Mouse (Mus musculus) G1E (cell line): ENCODE data around the gene 9930021J03Rik. TPM values are rescaled to one million over a fixed set of nuclear protein-coding genes. Genes with fewer than 3 reads are reported as not detected.

Source experiments
- ATAC-seq: 2 replicates; pipeline ENCODE4 v1.8.0; 2016; ENCODE audit warnings: mild to moderate bottlenecking; ENCODE audit not compliant: insufficient number of reproducible peaks, poor library complexity, low FRiP score, severe bottlenecking; ENCODE audit errors: extremely low read depth
- DNase-seq: peaks from one replicate; pipeline ENCODE4 v3.0.0; 2012; ENCODE audit warnings: low spot score
- H3K27me3 ChIP-seq: 2 replicates; pipeline ENCODE4 v1.6.1; 2012; ENCODE audit warnings: mild to moderate bottlenecking, low read length, inconsistent platforms; ENCODE audit not compliant: insufficient read depth
- H3K36me3 ChIP-seq: replicated peaks from 2 replicates; pipeline ENCODE3; 2012; ENCODE audit warnings: mild to moderate bottlenecking, inconsistent platforms
- H3K4me1 ChIP-seq: 2 replicates; pipeline ENCODE4 v1.6.1; 2012; ENCODE audit warnings: low read depth, low read length, inconsistent platforms, mixed read lengths; ENCODE audit not compliant: insufficient read depth
- H3K4me3 ChIP-seq: 2 replicates; pipeline ENCODE4 v1.5.1; 2012; ENCODE audit warnings: low read depth, mild to moderate bottlenecking, inconsistent platforms, low read length, moderate library complexity, mixed read lengths
- H3K9me3 ChIP-seq: replicated peaks from 2 replicates; pipeline ENCODE4 v1.6.1; 2012; ENCODE audit warnings: inconsistent platforms
- CTCF ChIP-seq: IDR thresholded peaks from 2 replicates; pipeline ENCODE4 v1.5.1; 2012; ENCODE audit warnings: low read depth, low read length, inconsistent platforms, mixed read lengths
- GATA1 ChIP-seq: IDR thresholded peaks from 2 replicates; pipeline ENCODE4 v1.6.1; 2012; ENCODE audit warnings: borderline replicate concordance, low read length, inconsistent platforms, mixed read lengths
- GATA2 ChIP-seq: IDR thresholded peaks from 2 replicates; pipeline ENCODE4 v1.6.1; 2012; ENCODE audit warnings: low read depth, low read length, inconsistent platforms, borderline replicate concordance
- POLR2AphosphoS5 ChIP-seq: IDR thresholded peaks from 2 replicates; pipeline ENCODE4 v1.6.1; 2012; ENCODE audit warnings: low read depth, low read length, inconsistent platforms; ENCODE audit not compliant: insufficient replicate concordance
- TAL1 ChIP-seq: conservative IDR thresholded peaks from 2 replicates; pipeline ENCODE4 v1.6.1; 2012; ENCODE audit warnings: low read depth, low read length, inconsistent platforms, mixed read lengths
- polyA plus RNA-seq: library from polyadenylated mRNA; stranded (reverse); fragments of >175 nt; gene quantifications from 2 replicates; pipeline ENCODE4 v1.2.3, GENCODE M21; 2012
- total RNA-seq, 2 experiments: library from RNA; stranded (forward) in 1 of 2; stranded (reverse) in 1 of 2; fragments of 200-1000 nt in 1 of 2; fragments of >200 nt in 1 of 2; fragmentation: Nextera tagmentation in 1 of 2; gene quantifications; 2 replicates each; pipeline ENCODE4 v1.2.3; 2014 to 2017

9930021J03Rik gene
- total and polyA plus RNA-seq, 3 experiments: 2.1 to 47.5 (median 15.1) TPM

- no peak for TF ChIP-seq GATA2
- no peak for TF ChIP-seq TAL1
- TF ChIP-seq GATA1: no peak
- TF ChIP-seq CTCF: no peak
- Histone ChIP-seq H3K36me3 (no peaks in the 10 kb centered on the region), H3K9me3 (no peaks in the 10 kb centered on the region), H3K27me3 (peaks cover 6% of the 10 kb centered on the region), H3K4me3 (no peak overlapping the region), H3K4me1 (peaks cover 6% of the 10 kb centered on the region)
- ATAC-seq (no peak), DNase-seq (no peak)
These were observed 98.4 kb downstream of the 9930021J03Rik start for GRCm38 (mm10) chr19:29707314-29707898.

- Histone ChIP-seq H3K4me1 (peaks cover 6% of the 10 kb centered on the region), H3K4me3 (no peak overlapping the region), H3K9me3 (no peaks in the 10 kb centered on the region), H3K36me3 (no peaks in the 10 kb centered on the region), H3K27me3 (peaks cover 10% of the 10 kb centered on the region)
- DNase-seq (no peak), ATAC-seq (no peak)
- no peak for TF ChIP-seq GATA1
- TF ChIP-seq GATA2: no peak
- TF ChIP-seq TAL1: no peak
- TF ChIP-seq CTCF: no peak
- TF ChIP-seq POLR2AphosphoS5: no peak
These were observed 101.4 kb downstream of the 9930021J03Rik start for GRCm38 (mm10) chr19:29704436-29704835.

- Histone ChIP-seq H3K36me3 (no peaks in the 10 kb centered on the region), H3K9me3 (no peaks in the 10 kb centered on the region), H3K27me3 (peaks cover 7% of the 10 kb centered on the region), H3K4me3 (no peak overlapping the region), H3K4me1 (peaks cover 9% of the 10 kb centered on the region)
- ATAC-seq (no peak), DNase-seq (no peak)
- no peak for TF ChIP-seq TAL1
- no peak for TF ChIP-seq POLR2AphosphoS5
- TF ChIP-seq GATA2: no peak
- TF ChIP-seq GATA1: no peak
- TF ChIP-seq CTCF: no peak
These were observed 104.1 kb downstream of the 9930021J03Rik start for GRCm38 (mm10) chr19:29701707-29702106.

- TF ChIP-seq GATA1 (no peak), POLR2AphosphoS5 (no peak), CTCF (no peak), GATA2 (no peak), TAL1 (no peak)
- DNase-seq: no peak
- Histone ChIP-seq H3K36me3 (no peaks in the 10 kb centered on the region), H3K9me3 (no peaks in the 10 kb centered on the region; the same call in 1 of the 2 replicates), H3K4me1 (0 out of 2 replicates have a peak, but pooled peaks cover 5% of the 10 kb centered on the region), H3K4me3 (no peak within 1 kb of the TSS), H3K27me3 (peaks cover 3% of the 10 kb centered on the region)
- ATAC-seq: no peak
These were observed 108.4 kb downstream of the 9930021J03Rik start, which contains the start of gene Mlana for GRCm38 (mm10) chr19:29697245-29697874. Gene Mlana, plus strand, starts transcription at chr19:29697824.

GRCm38 (mm10) chr19:29696840-29697239 lies 108.9 kb downstream of the 9930021J03Rik start:
- H3K4me1 ChIP-seq: 0 out of 2 replicates have a peak, but pooled peaks cover 5% of the 10 kb centered on the region
- H3K4me3 ChIP-seq: no peak overlapping the region
- DNase-seq (no peak), ATAC-seq (no peak)
- no peaks in the 10 kb centered on the region; the same call in 1 of the 2 replicates for H3K9me3 ChIP-seq
- peaks cover 3% of the 10 kb centered on the region for H3K27me3 ChIP-seq
- TF ChIP-seq POLR2AphosphoS5 (no peak), TAL1 (no peak), CTCF (no peak), GATA1 (no peak), GATA2 (no peak)
- H3K36me3 ChIP-seq: no peaks in the 10 kb centered on the region

GRCm38 (mm10) chr19:29696309-29696708 lies 109.5 kb downstream of the 9930021J03Rik start:
- H3K27me3 ChIP-seq: no peaks in the 10 kb centered on the region
- ATAC-seq: no peak
- H3K9me3 ChIP-seq: no peaks in the 10 kb centered on the region; the same call in 1 of the 2 replicates
- no peak overlapping the region for H3K4me3 ChIP-seq
- H3K36me3 ChIP-seq: no peaks in the 10 kb centered on the region
- DNase-seq: no peak
- 0 out of 2 replicates have a peak, but pooled peaks cover 5% of the 10 kb centered on the region for H3K4me1 ChIP-seq
- no peak for TF ChIP-seq GATA2
- TF ChIP-seq POLR2AphosphoS5: no peak
- TF ChIP-seq CTCF: no peak
- no peak for TF ChIP-seq TAL1
- TF ChIP-seq GATA1: no peak
